Mouse (Mus musculus): ENCODE measurements around the gene Dennd5a.

GRCm38 (mm10) chr7:109985661-109986132 lies 25.4 kb upstream of the Dennd5a start:
- no peak for TF ChIP-seq CTCF (conservative IDR thresholded peaks at IDR 0.05; ENCODE audit: insufficient read depth, insufficient read length, low read depth, low read length)
- TF ChIP-seq POLR2A (IDR thresholded peaks at IDR 0.05; ENCODE audit: low read depth, low read length), result no peak

Measured in kidney, adult 2 months (tissue).